In the genomic region with DNA sequence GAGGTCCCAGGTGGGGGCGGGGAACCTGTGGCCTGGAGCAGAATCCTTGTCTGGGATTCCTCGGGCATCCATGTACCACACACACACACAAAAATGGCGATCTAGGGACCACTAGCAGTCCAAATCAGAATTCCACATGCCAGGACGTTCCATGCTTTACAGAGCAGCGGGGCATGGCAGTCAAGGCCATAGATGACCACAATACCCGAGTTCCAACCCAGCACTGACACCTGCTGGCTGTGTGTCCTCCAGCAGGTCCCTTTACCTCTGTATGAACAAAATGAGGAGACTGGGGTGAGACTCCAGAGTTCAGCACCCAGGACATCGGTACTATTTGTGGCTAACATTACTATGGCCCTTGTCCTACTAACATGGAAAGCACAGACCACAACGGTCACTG, we compare ENCODE assay signal across 9 mouse cellular contexts.
A peak's percentile ranks its signal among the peaks of the same experiment; 100 is the strongest.
DNase-seq lines count a peak whose midpoint lies in the region; ATAC-seq lines count a peak whose summit lies in the region.
"Had no signal": no experiment of that assay in that cellular context is flagged by ENCODE, and none has a peak within 500 bp of the region (broad histone marks: within the 10 kb centered on the region; RNA-seq: fewer than 3 reads in every experiment).

No protein-coding gene starts in this region.

- no peak for ATAC-seq in heart, embryonic 12.5 days (ENCODE audit: insufficient number of reproducible peaks, low FRiP score)
- peak; percentile 53 for ATAC-seq in hindbrain, embryonic 16.5 days

- WGBS in heart, embryonic 10.5 days = 60% methylated on average over 8 of the region's 8 CpGs
- WGBS in heart, embryonic 12.5 days = 61% methylated on average over 8 of the region's 8 CpGs
- WGBS in hindbrain, embryonic 16.5 days = 63% methylated on average over 8 of the region's 8 CpGs

- no peak overlapping the region for H3K9ac ChIP-seq in heart, embryonic 12.5 days
- peak overlapping the region; percentile 22; the same call in 1 of the 2 replicates for H3K9ac ChIP-seq in hindbrain, embryonic 16.5 days (ENCODE audit: low read depth, low read length)
- H3K9ac ChIP-seq: liver, embryonic 13.5 days had no signal

- no peaks in the 10 kb centered on the region for H3K36me3 ChIP-seq in heart, embryonic 10.5 days
- H3K36me3 ChIP-seq in heart, embryonic 12.5 days = no peaks in the 10 kb centered on the region
- no peaks in the 10 kb centered on the region for H3K36me3 ChIP-seq in hindbrain, embryonic 16.5 days (ENCODE audit: control insufficient read depth, insufficient read depth, low read length)
- H3K36me3 ChIP-seq: liver, embryonic 13.5 days had no signal

- H3K4me3 ChIP-seq in heart, embryonic 10.5 days = no peak overlapping the region
- no peak overlapping the region for H3K4me3 ChIP-seq in heart, embryonic 12.5 days
- no peak overlapping the region for H3K4me3 ChIP-seq in hindbrain, embryonic 16.5 days (ENCODE audit: low read length)
- H3K4me3 ChIP-seq: liver, embryonic 13.5 days had no signal

- no peak for DNase-seq in heart, embryonic 10.5 days (ENCODE audit: low spot score)
- peak; percentile 30 for DNase-seq in A20 (ENCODE audit: low read depth, low spot score)
- peak; percentile 18 for DNase-seq in adrenal gland, adult 8-10 months
- DNase-seq in Muller cell, postnatal 12 days (ENCODE audit: inconsistent ontology term) = no peak
- DNase-seq in layer of hippocampus, adult 9-11 months = no peak
- DNase-seq in spleen, adult 12 weeks (ENCODE audit: low spot score) = no peak
- DNase-seq: liver, embryonic 13.5 days had no signal

- no peaks in the 10 kb centered on the region for H3K9me3 ChIP-seq in heart, embryonic 10.5 days
- no peaks in the 10 kb centered on the region for H3K9me3 ChIP-seq in heart, embryonic 12.5 days (replicated peaks)
- no peaks in the 10 kb centered on the region for H3K9me3 ChIP-seq in hindbrain, embryonic 16.5 days (ENCODE audit: control insufficient read depth, low read length)
- H3K9me3 ChIP-seq: liver, embryonic 13.5 days had no signal

- H3K27me3 ChIP-seq in heart, embryonic 10.5 days (ENCODE audit: insufficient read depth, poor library complexity, severe bottlenecking) = no peaks in the 10 kb centered on the region
- H3K27me3 ChIP-seq in heart, embryonic 12.5 days (replicated peaks) = no peaks in the 10 kb centered on the region
- H3K27me3 ChIP-seq in hindbrain, embryonic 16.5 days (replicated peaks; ENCODE audit: control insufficient read depth, insufficient read depth, low read length) = no peaks in the 10 kb centered on the region
- H3K27me3 ChIP-seq: liver, embryonic 13.5 days had no signal

- H3K27ac ChIP-seq in heart, embryonic 10.5 days = 0 out of 2 replicates have a peak overlapping the region, but pooled peaks have one; percentile 8
- H3K27ac ChIP-seq in heart, embryonic 12.5 days (ENCODE audit: poor library complexity, severe bottlenecking) = no peak overlapping the region
- no peak overlapping the region for H3K27ac ChIP-seq in hindbrain, embryonic 16.5 days (ENCODE audit: low read depth, low read length)
- H3K27ac ChIP-seq: liver, embryonic 13.5 days had no signal

- no peak overlapping the region for H3K4me2 ChIP-seq in heart, embryonic 12.5 days
- no peak overlapping the region for H3K4me2 ChIP-seq in hindbrain, embryonic 16.5 days (ENCODE audit: low read length)
- H3K4me2 ChIP-seq: liver, embryonic 13.5 days had no signal

- peaks cover 15% of the 10 kb centered on the region for H3K4me1 ChIP-seq in heart, embryonic 10.5 days
- peaks cover 5% of the 10 kb centered on the region; the same call in 1 of the 2 replicates for H3K4me1 ChIP-seq in heart, embryonic 12.5 days (replicated peaks)
- H3K4me1 ChIP-seq in hindbrain, embryonic 16.5 days (ENCODE audit: control insufficient read depth, insufficient read depth, low read depth, low read length) = peaks cover 18% of the 10 kb centered on the region
- H3K4me1 ChIP-seq: liver, embryonic 13.5 days had no signal

Comparison
In these comparisons a context has a peak if more than half of its experiments do, and no peak if none do; other contexts are left out.
1. DNase-seq: peak in A20 (single experiment) and adrenal gland, adult 8-10 months (single experiment); none in heart, embryonic 10.5 days (single experiment), Muller cell, postnatal 12 days (single experiment), layer of hippocampus, adult 9-11 months (single experiment) and spleen, adult 12 weeks (single experiment).